Mouse (Mus musculus) lung, embryonic 16.5 days (tissue): ENCODE data around the gene Mettl3. TPM values are rescaled to one million over a fixed set of nuclear protein-coding genes. Genes with fewer than 3 reads are reported as not detected.
A peak's percentile ranks its signal among the peaks of the same experiment; 100 is the strongest.

Experiments used
- ATAC-seq: fragments of 200-750 bp; cut with Nextera tagmentation; 2 replicates; pipeline ENCODE4 v1.8.0; 2017; ENCODE audit warnings: low read depth, mild to moderate bottlenecking, moderate library complexity
- H3K27ac ChIP-seq: fragments of 300-500 bp; sonication (generic); 2 replicates; pipeline ENCODE4 v1.5.1; 2014; ENCODE audit warnings: mild to moderate bottlenecking, control low read depth, low read length
- H3K27me3 ChIP-seq: fragments of 300-500 bp; sonication (generic); 2 replicates; pipeline ENCODE4 v1.6.1; 2014; ENCODE audit warnings: low read depth, low read length, mixed read lengths; ENCODE audit not compliant: control insufficient read depth, insufficient read depth
- H3K36me3 ChIP-seq: fragments of 300-500 bp; sonication (generic); 2 replicates; pipeline ENCODE4 v1.6.1; 2014; ENCODE audit warnings: low read length; ENCODE audit not compliant: control insufficient read depth, insufficient read depth
- H3K4me1 ChIP-seq: fragments of 300-500 bp; sonication (generic); replicated peaks from 2 replicates; pipeline ENCODE4 v1.6.1; 2014; ENCODE audit warnings: low read length, mixed read lengths; ENCODE audit not compliant: control insufficient read depth, insufficient read depth
- H3K4me2 ChIP-seq: fragments of 300-500 bp; sonication (generic); 2 replicates; pipeline ENCODE4 v1.6.1; 2014; ENCODE audit warnings: low read depth, low read length, control low read depth
- H3K4me3 ChIP-seq: fragments of 300-500 bp; sonication (generic); 2 replicates; pipeline ENCODE4 v1.5.1; 2014; ENCODE audit warnings: mild to moderate bottlenecking, low read length, control low read depth
- H3K9ac ChIP-seq: fragments of 300-500 bp; sonication (generic); 2 replicates; pipeline ENCODE4 v1.6.1; 2014; ENCODE audit warnings: low read length, control low read depth
- H3K9me3 ChIP-seq: fragments of 300-500 bp; sonication (generic); 2 replicates; pipeline ENCODE4 v1.6.1; 2016; ENCODE audit warnings: low read length; ENCODE audit not compliant: control insufficient read depth
- WGBS: fragments of 180-500 bp; shearing (Covaris S2); extraction: QIAGEN DNeasy Blood & Tissue Kit; methylation state at CpG from one replicate; pipeline ENCODE4 v1.1.7; 2014; 5-methylcytosine and 5-hydroxymethylcytosine counted together
- polyA plus RNA-seq: library from polyadenylated mRNA; unstranded; fragments of >200 nt; fragmentation: Nextera tagmentation; extraction: Ambion mirVana; gene quantifications from 2 replicates; pipeline ENCODE4 v1.2.1, GENCODE M21; 2015

The Mettl3 gene
- polyA plus RNA-seq, 1 experiment from 2014 or later = 42.3 TPM

DNA sequence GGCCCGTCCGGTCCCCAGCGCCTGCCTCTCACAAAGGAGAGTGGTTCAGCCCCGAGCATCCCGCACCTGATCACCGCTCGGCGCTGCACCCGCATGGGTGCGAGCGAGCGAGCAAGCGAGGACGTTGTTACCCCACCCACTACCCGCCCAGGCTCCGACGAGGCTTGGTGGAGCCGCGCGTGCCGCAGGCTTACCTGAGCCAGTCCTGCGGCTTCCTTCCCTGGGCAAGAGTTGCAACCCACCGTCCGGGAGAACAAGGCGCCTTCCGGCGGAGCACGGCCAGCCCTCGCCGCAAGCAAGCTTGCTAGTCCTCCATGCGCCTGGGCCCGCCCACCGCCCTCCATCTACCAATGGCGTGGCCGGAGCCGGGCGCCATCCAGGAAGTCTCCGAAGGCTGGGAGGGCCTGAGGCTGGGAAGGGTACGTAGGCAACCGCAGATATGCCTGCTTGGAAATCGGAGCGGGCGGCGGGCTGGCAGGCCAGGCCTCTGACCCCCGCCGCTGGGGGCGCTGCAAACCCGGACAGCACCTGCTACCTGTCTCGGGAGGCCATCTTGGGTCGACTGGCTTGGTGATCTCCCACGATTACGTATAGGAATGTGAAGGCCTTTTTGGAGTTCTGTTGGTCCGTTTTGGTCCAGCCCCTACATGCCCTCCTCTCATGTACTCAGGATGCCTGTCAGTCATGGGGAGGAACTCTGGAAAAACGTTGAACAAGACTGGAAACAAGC, 47.3 kb downstream of the Mettl3 start, which contains the start of gene Chd8:
Gene Chd8 (minus strand): TSS at position 297 of the 730 bp plus-strand sequence.
- Histone ChIP-seq H3K27ac (peak within 1 kb of the TSS; percentile 84), H3K36me3 (no peaks in the 10 kb centered on the region; the same call in 1 of the 2 replicates), H3K9me3 (no peaks in the 10 kb centered on the region), H3K4me2 (peak within 1 kb of the TSS; percentile 68), H3K4me3 (peak within 1 kb of the TSS; percentile 79), H3K9ac (peak within 1 kb of the TSS; percentile 76), H3K27me3 (no peaks in the 10 kb centered on the region), H3K4me1 (peaks cover 7% of the 10 kb centered on the region)
- peak; percentile 100 for ATAC-seq
- WGBS = under 1% methylated on average over 54 of the region's 54 CpGs

DNA sequence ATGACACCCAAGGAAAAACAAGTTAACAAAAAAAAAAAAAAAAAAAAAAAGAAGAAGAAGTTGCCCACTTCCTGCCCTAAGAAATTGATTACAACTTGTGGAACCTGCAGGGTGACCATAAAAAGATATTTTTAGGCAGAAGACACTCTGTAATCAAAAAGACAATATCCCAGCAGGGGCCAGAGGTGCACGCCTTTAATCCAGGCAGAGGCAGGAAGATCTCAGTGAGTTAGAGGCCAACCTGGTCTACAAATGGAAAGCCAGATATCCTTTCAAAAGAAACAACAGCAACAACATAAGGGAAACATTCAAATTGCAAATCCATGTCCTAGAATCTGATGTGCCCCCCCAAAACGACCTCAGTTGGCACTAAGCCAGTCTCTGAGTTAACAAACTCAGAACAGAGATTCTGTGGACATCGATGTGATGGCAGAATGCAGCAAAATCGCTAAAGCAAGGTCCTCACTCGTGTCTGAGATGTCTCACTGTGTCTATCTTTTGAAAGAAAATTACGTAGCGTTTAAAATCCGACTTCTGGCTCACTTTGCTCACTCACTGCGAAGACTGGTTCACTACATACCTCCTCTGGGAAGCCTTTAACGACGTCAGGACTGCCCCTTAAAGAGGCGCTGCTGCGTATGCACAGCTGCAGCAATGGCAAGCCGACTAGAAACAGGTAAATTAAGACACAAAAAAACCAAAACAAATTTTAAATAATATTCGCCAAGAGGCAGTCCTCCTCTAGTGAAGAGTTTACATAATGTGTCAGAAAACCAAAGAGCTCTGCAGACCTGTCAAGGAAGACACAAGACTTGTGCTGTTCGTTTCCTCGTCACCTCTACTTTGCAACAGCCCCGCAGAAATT, 48.4 kb downstream of the Mettl3 start:
- no peaks in the 10 kb centered on the region for H3K9me3 ChIP-seq
- H3K27me3 ChIP-seq = no peaks in the 10 kb centered on the region
- H3K36me3 ChIP-seq = no peaks in the 10 kb centered on the region
- 5% methylated on average over 18 of the region's 18 CpGs for WGBS
- peaks cover 7% of the 10 kb centered on the region for H3K4me1 ChIP-seq
- peak overlapping the region; percentile 79 for H3K4me3 ChIP-seq
- peak overlapping the region; percentile 82 for H3K27ac ChIP-seq
- H3K9ac ChIP-seq = peak overlapping the region; percentile 76
- peak overlapping the region; percentile 68 for H3K4me2 ChIP-seq
- no peak for ATAC-seq

DNA sequence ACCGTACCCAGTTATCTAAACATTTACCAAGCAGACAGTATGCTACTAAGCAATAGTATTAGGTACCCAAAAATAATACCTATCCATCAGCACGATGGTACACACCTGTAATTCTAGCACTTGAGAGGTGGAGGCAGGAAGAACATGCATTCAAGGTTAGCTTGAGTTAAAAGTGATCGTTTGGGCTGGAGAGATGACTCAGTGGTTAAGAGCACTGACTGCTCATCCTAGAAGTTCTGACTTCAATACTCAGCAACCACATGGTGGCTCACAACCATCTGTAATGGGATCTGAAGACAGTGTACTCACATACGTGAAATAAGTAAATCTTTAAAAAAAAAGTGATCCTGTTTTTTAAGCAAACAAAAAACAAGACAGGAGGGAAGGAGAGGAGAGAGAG, 58.8 kb downstream of the Mettl3 start:
- no peak for ATAC-seq
- 73% methylated on average over 4 of the region's 4 CpGs for WGBS

More for the DNA sequence above, 58.8 kb downstream of the Mettl3 start:
- Histone ChIP-seq H3K9me3 (no peaks in the 10 kb centered on the region), H3K27me3 (no peaks in the 10 kb centered on the region), H3K9ac (no peak overlapping the region), H3K4me1 (peaks cover 15% of the 10 kb centered on the region), H3K4me3 (no peak overlapping the region), H3K4me2 (no peak overlapping the region), H3K27ac (no peak overlapping the region), H3K36me3 (no peaks in the 10 kb centered on the region)

Other genes with a start within 250 kb of the Mettl3 start
- 603 and 612 TPM in 2 replicates for gene Hnrnpc, start 201.1 kb downstream of the Mettl3 start, polyA plus RNA-seq
- 57.8 and 59.1 TPM in 2 replicates for gene Rpgrip1, start 194.4 kb downstream of the Mettl3 start, polyA plus RNA-seq
- gene Supt16, start 107.7 kb downstream of the Mettl3 start, polyA plus RNA-seq = 51.8 and 55.8 TPM in 2 replicates
- gene Chd8, start 47.3 kb downstream of the Mettl3 start, polyA plus RNA-seq = 32.6 and 33.8 TPM in 2 replicates
- 37.7 and 43.4 TPM in 2 replicates for gene Tox4, start 26.0 kb downstream of the Mettl3 start, polyA plus RNA-seq
- gene Rab2b, start 25.6 kb downstream of the Mettl3 start, polyA plus RNA-seq = 17.9 and 18.6 TPM in 2 replicates
- 14.0 and 16.7 TPM in 2 replicates for gene Sall2, start 23.6 kb upstream of the Mettl3 start, polyA plus RNA-seq
- not detected in 2 replicates for gene Olfr1513, start 51.3 kb upstream of the Mettl3 start, polyA plus RNA-seq
- not detected in 2 replicates for gene Olfr1512, start 74.0 kb upstream of the Mettl3 start, polyA plus RNA-seq
- gene Olfr1511, start 92.3 kb upstream of the Mettl3 start, polyA plus RNA-seq = not detected in 2 replicates
- not detected in 2 replicates for gene Olfr1510, start 109.2 kb upstream of the Mettl3 start, polyA plus RNA-seq
- gene Olfr1509, start 137.9 kb upstream of the Mettl3 start, polyA plus RNA-seq = not detected in 2 replicates
- gene Olfr1508, start 162.4 kb upstream of the Mettl3 start, polyA plus RNA-seq = not detected in 2 replicates
- not detected in 2 replicates for gene Olfr1507, start 190.6 kb upstream of the Mettl3 start, polyA plus RNA-seq